Mouse (Mus musculus): ENCODE results near the gene Kmt2d.

DNA sequence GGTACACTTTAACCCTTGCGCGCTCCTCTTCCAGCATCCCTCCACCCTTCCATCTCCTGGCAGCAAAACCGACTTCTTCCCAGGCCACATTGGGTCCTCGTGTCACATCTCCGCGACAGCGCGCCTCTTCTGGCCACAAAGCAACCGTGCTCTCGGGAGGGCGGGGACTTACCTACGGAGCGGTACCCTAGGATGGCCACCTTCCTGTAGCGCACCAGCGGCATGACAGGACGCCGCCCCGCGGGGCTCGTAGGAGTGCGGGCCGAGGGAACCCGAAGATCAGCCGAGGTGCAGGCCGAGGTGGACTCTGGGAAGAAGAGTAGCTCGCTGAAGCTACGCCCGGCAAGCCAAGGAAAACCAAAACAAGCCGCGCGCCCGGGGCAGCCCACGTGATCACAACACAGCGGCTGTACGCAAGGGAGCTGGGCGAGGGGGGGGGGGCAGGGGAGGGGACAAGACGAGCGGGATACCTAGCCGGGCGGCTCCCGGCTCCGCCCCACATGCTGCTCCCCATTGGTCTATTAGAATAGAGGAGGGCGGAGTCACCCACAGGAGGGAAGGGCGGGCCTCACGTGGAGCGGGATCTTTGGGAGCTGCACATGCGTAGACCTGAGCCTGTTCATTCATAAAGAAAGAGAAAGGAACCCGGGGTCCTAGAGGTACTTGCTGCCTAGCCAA is 10.1 kb upstream of the Kmt2d start:
- TF ChIP-seq CTCF (IDR thresholded peaks at IDR 0.05; ENCODE audit: low read depth) = peak; percentile 75
- TF ChIP-seq EP300 (IDR thresholded peaks at IDR 0.05; ENCODE audit: low read depth) = no peak
